Mouse (Mus musculus): ENCODE measurements around the gene Ndufa13.

GRCm38 (mm10) chr8:69882833-69883600, 19.3 kb downstream of the Ndufa13 start:
- TF ChIP-seq ZC3H11A (IDR thresholded peaks at IDR 0.05; ENCODE audit: borderline replicate concordance, low read depth, low read length) (no peak), MAFK (IDR thresholded peaks at IDR 0.05; ENCODE audit: insufficient read depth, low read depth, low read length) (no peak)
